Mouse (Mus musculus): ENCODE measurements around the gene Shisa9.

DNA sequence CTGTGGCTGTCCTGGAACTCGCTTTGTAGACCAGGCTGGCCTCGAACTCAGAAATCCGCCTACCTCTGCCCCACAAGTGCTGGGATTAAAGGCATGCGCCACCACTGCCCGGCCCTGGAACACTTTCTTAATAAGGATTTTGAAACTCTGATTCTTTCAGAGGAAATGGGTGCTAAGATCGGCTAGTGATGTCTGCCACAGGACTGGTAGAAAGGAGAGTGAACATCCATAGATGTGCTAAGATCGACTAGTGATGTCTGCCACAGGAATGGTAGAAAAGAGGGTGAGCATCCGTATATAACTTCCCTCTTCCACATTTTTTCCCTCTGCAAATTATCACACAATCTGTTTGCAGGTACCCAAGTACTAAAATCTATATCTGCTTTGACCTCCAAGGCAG, 17.9 kb upstream of the Shisa9 start:
- TF ChIP-seq CTCF (conservative IDR thresholded peaks at IDR 0.05 in 1 of 2, IDR thresholded peaks at IDR 0.05 in 1 of 2; ENCODE audit: low read depth in 2 of 2, low read length in 2 of 2), result no peak
- TF ChIP-seq MAX (IDR thresholded peaks at IDR 0.05; ENCODE audit: low read length), result no peak
- TF ChIP-seq CHD1 (IDR thresholded peaks at IDR 0.05; ENCODE audit: low read depth, low read length), result no peak
- TF ChIP-seq USF1 (IDR thresholded peaks at IDR 0.05; ENCODE audit: low read depth, low read length), result no peak
- no peak for TF ChIP-seq CHD2 (IDR thresholded peaks at IDR 0.05; ENCODE audit: low read length)
- TF ChIP-seq ZKSCAN1 (IDR thresholded peaks at IDR 0.05; ENCODE audit: borderline replicate concordance, low read depth, low read length), result no peak
- TF ChIP-seq ZC3H11A (IDR thresholded peaks at IDR 0.05; ENCODE audit: low read depth, low read length), result no peak
- no peak for TF ChIP-seq ELF1 (IDR thresholded peaks at IDR 0.05; ENCODE audit: low read depth, low read length)
